Mouse (Mus musculus): Measurements from ENCODE around the gene Pde5a. TPM values are rescaled to one million over a fixed set of nuclear protein-coding genes. Genes with fewer than 3 reads are reported as not detected.

Pde5a gene
- polyA plus RNA-seq, 1 experiment from 2014 or later = 12.0 TPM

DNA sequence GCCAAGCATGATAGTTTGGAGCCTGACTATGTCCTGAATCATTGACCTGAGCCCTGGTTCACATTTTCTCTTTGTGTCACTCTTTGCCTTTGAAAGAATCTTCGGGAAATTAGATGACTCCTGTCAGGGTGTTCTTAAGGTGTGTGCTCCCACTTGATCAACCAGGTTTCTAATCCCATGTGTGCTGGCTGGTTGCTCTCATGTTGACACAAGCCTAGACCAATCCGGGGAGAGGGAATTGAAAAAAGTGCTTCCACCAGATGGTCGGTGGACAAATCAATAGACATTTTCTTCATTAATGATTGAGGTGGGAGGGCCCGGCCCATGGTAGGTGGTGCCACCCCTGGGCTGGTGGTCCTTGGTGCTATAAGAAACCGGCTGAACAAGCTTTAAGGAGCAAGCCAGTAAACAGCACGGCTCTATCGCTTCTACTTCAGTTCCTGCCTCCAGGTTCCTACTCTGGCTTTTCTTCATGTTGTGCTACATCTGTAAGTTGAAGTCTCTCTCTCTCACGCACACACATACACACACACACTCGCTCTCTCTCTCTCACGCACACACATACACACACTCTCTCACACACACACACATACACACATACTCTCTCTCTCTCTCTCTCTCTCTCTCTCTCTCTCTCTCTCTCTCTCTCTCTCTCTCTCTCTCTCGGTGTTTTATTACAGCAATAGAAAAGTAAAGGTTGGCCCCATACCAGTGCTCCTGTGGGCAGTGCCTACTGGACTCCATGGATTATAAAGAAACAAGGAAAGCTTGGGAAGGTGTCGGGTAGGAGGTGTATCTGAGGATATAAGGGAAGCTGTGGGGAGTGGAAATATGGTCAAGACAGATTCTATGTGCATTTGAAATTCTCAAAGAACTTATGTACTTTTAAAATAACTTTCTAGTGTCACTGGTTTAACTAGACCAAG lies 132.1 kb downstream of the Pde5a start:
- no peak for TF ChIP-seq EP300 (optimal IDR thresholded peaks at IDR 0.05)
- Histone ChIP-seq H3K27me3 (ENCODE audit: control insufficient read depth, insufficient read depth, low read length) (no peaks in the 10 kb centered on the region), H3K4me2 (replicated peaks; ENCODE audit: low read depth) (no peak overlapping the region), H3K27ac (replicated peaks) (peak overlapping the region; percentile 74), H3K4me1 (replicated peaks; ENCODE audit: control insufficient read depth, insufficient read depth) (no peaks in the 10 kb centered on the region), H3K9me3 (ENCODE audit: control insufficient read depth, low read length) (no peaks in the 10 kb centered on the region), H3K36me3 (ENCODE audit: control insufficient read depth, insufficient read depth, low read length) (peaks cover 3% of the 10 kb centered on the region; the same call in 1 of the 2 replicates), H3K4me3 (ENCODE audit: low read depth, low read length) (no peak overlapping the region), H3K9ac (ENCODE audit: low read length) (no peak overlapping the region)
- DNase-seq (ENCODE audit: low spot score) (peak; percentile 41), ATAC-seq (ENCODE audit: low FRiP score, low TSS enrichment) (peak; percentile 80)
- WGBS = 64% methylated on average over 12 of the region's 12 CpGs

DNA sequence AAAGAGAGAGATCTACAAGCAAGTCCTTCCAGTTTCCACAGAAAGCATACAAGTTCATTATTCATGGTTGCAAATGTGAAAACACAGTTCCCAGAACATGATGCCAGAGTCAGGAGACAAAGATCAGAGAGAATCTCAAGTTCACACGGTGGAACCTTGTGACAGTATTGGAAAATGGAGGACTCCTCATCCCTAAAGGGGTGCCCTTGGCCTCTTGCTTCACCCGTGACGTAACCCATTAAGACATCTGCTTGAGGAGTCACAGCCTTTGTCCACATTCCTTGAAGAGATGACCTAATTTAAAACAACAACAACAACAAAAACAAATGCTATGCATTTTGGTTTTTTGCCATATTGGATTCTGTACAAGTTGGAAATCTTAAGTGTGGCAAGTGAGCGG lies 136.3 kb downstream of the Pde5a start:
- no peak overlapping the region for H3K9ac ChIP-seq (ENCODE audit: low read length)
- no peaks in the 10 kb centered on the region for H3K9me3 ChIP-seq (ENCODE audit: control insufficient read depth, low read length)
- no peaks in the 10 kb centered on the region for H3K27me3 ChIP-seq (ENCODE audit: control insufficient read depth, insufficient read depth, low read length)
- no peaks in the 10 kb centered on the region for H3K36me3 ChIP-seq (ENCODE audit: control insufficient read depth, insufficient read depth, low read length)
- no peak overlapping the region for H3K27ac ChIP-seq (replicated peaks)
- TF ChIP-seq EP300 (optimal IDR thresholded peaks at IDR 0.05) (no peak), CTCF (IDR thresholded peaks at IDR 0.05; ENCODE audit: low read depth) (no peak)
- DNase-seq (ENCODE audit: low spot score) (no peak), ATAC-seq (ENCODE audit: low FRiP score, low TSS enrichment) (no peak)
- no peak overlapping the region for H3K4me3 ChIP-seq (ENCODE audit: low read depth, low read length)
- no peaks in the 10 kb centered on the region for H3K4me1 ChIP-seq (replicated peaks; ENCODE audit: control insufficient read depth, insufficient read depth)
- 78% methylated on average over 4 of the region's 4 CpGs for WGBS
- H3K4me2 ChIP-seq (replicated peaks; ENCODE audit: low read depth) = no peak overlapping the region

- Histone ChIP-seq H3K36me3 (ENCODE audit: control insufficient read depth, insufficient read depth, low read length) (no peaks in the 10 kb centered on the region), H3K4me2 (replicated peaks; ENCODE audit: low read depth) (no peak overlapping the region), H3K4me3 (ENCODE audit: low read depth, low read length) (no peak overlapping the region), H3K9me3 (ENCODE audit: control insufficient read depth, low read length) (no peaks in the 10 kb centered on the region), H3K4me1 (replicated peaks; ENCODE audit: control insufficient read depth, insufficient read depth) (no peaks in the 10 kb centered on the region), H3K27ac (replicated peaks) (no peak overlapping the region), H3K27me3 (ENCODE audit: control insufficient read depth, insufficient read depth, low read length) (no peaks in the 10 kb centered on the region), H3K9ac (ENCODE audit: low read length) (no peak overlapping the region)
- no peak for TF ChIP-seq EP300 (optimal IDR thresholded peaks at IDR 0.05)
- TF ChIP-seq CTCF (IDR thresholded peaks at IDR 0.05; ENCODE audit: low read depth) = no peak
- ATAC-seq (ENCODE audit: low FRiP score, low TSS enrichment) (no peak), DNase-seq (ENCODE audit: low spot score) (no peak)
- 89% methylated on average over 1 of the region's 1 CpGs for WGBS
These were observed 139.5 kb downstream of the Pde5a start for GRCm38 (mm10) chr3:122868270-122868669.

DNA sequence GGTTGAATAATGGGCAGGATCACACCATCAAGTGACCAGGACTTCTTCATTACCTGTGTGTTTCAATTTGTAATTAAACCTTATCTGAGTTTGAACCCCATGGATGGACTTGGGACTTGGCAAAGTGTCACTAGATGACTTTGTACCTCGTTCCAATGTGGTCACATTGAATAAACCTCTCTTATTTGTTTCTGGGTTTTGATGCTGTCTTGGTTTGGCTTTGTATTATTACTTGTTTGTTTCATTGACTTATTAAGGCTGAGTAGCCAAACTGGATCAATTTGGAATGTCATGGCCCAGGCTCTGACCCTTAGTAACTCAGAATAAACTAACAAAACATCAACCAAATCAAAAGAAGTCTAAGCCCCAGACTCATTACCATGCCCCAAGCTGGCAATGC lies 142.8 kb downstream of the Pde5a start:
- TF ChIP-seq CTCF (IDR thresholded peaks at IDR 0.05; ENCODE audit: low read depth) = no peak
- no peak for TF ChIP-seq EP300 (optimal IDR thresholded peaks at IDR 0.05)
- Histone ChIP-seq H3K27ac (replicated peaks) (no peak overlapping the region), H3K4me1 (replicated peaks; ENCODE audit: control insufficient read depth, insufficient read depth) (no peaks in the 10 kb centered on the region), H3K4me2 (replicated peaks; ENCODE audit: low read depth) (no peak overlapping the region), H3K9ac (ENCODE audit: low read length) (no peak overlapping the region), H3K36me3 (ENCODE audit: control insufficient read depth, insufficient read depth, low read length) (no peaks in the 10 kb centered on the region), H3K9me3 (ENCODE audit: control insufficient read depth, low read length) (no peaks in the 10 kb centered on the region), H3K4me3 (ENCODE audit: low read depth, low read length) (no peak overlapping the region), H3K27me3 (ENCODE audit: control insufficient read depth, insufficient read depth, low read length) (no peaks in the 10 kb centered on the region)
- WGBS = 96% methylated on average over 1 of the region's 1 CpGs
- DNase-seq (ENCODE audit: low spot score) = no peak
- no peak for ATAC-seq (ENCODE audit: low FRiP score, low TSS enrichment)

- Histone ChIP-seq H3K27me3 (ENCODE audit: control insufficient read depth, insufficient read depth, low read length) (no peaks in the 10 kb centered on the region), H3K4me3 (ENCODE audit: low read depth, low read length) (no peak overlapping the region), H3K4me2 (replicated peaks; ENCODE audit: low read depth) (no peak overlapping the region), H3K36me3 (ENCODE audit: control insufficient read depth, insufficient read depth, low read length) (no peaks in the 10 kb centered on the region), H3K4me1 (replicated peaks; ENCODE audit: control insufficient read depth, insufficient read depth) (no peaks in the 10 kb centered on the region), H3K27ac (replicated peaks) (no peak overlapping the region), H3K9ac (ENCODE audit: low read length) (no peak overlapping the region), H3K9me3 (ENCODE audit: control insufficient read depth, low read length) (no peaks in the 10 kb centered on the region)
- DNase-seq (ENCODE audit: low spot score) (no peak), ATAC-seq (ENCODE audit: low FRiP score, low TSS enrichment) (peak; percentile 79)
- 86% methylated on average over 2 of the region's 2 CpGs for WGBS
- TF ChIP-seq EP300 (optimal IDR thresholded peaks at IDR 0.05) = no peak
- TF ChIP-seq CTCF (IDR thresholded peaks at IDR 0.05; ENCODE audit: low read depth) = no peak
These were observed 148.1 kb downstream of the Pde5a start for GRCm38 (mm10) chr3:122876870-122877269.

- H3K4me2 ChIP-seq (replicated peaks; ENCODE audit: low read depth) = no peak overlapping the region
- no peak for TF ChIP-seq CTCF (IDR thresholded peaks at IDR 0.05; ENCODE audit: low read depth)
- no peak for TF ChIP-seq EP300 (optimal IDR thresholded peaks at IDR 0.05)
- H3K36me3 ChIP-seq (ENCODE audit: control insufficient read depth, insufficient read depth, low read length) = no peaks in the 10 kb centered on the region
- no peak overlapping the region for H3K9ac ChIP-seq (ENCODE audit: low read length)
- H3K4me3 ChIP-seq (ENCODE audit: low read depth, low read length) = no peak overlapping the region
- ATAC-seq (ENCODE audit: low FRiP score, low TSS enrichment) (no peak), DNase-seq (ENCODE audit: low spot score) (no peak)
- no peaks in the 10 kb centered on the region for H3K9me3 ChIP-seq (ENCODE audit: control insufficient read depth, low read length)
- no peak overlapping the region for H3K27ac ChIP-seq (replicated peaks)
- 73% methylated on average over 3 of the region's 3 CpGs for WGBS
- H3K4me1 ChIP-seq (replicated peaks; ENCODE audit: control insufficient read depth, insufficient read depth) = no peaks in the 10 kb centered on the region
- H3K27me3 ChIP-seq (ENCODE audit: control insufficient read depth, insufficient read depth, low read length) = no peaks in the 10 kb centered on the region
These were observed 148.8 kb downstream of the Pde5a start for GRCm38 (mm10) chr3:122877543-122877942.
